Comparison of ENCODE assay signal across 9 mouse cellular contexts in genomic region chr19:9900696-9901095, GRCm38 (mm10). TPM values are rescaled to one million over a fixed set of nuclear protein-coding genes. Genes with fewer than 3 reads are reported as not detected.
"Had no signal": no experiment of that assay in that cellular context is flagged by ENCODE, and none has a peak within 500 bp of the region (broad histone marks: within the 10 kb centered on the region; RNA-seq: fewer than 3 reads in every experiment).

No protein-coding gene starts in this region.

RNA-seq across cellular contexts. Expression of gene Scgb2a2, which starts 53.3 kb away (rescaled TPM):
- polyA plus RNA-seq: limb, embryonic 13.5 days; liver, embryonic 11.5 days; lung, embryonic 15.5 days; macrophage; midbrain, embryonic 11.5 days; midbrain, embryonic 15.5 days; neural tube, embryonic 14.5 days; small intestine, adult 2 months; stomach, postnatal 0 days had no signal
